10 mouse cellular contexts compared by ENCODE assay signal in the genomic region with DNA sequence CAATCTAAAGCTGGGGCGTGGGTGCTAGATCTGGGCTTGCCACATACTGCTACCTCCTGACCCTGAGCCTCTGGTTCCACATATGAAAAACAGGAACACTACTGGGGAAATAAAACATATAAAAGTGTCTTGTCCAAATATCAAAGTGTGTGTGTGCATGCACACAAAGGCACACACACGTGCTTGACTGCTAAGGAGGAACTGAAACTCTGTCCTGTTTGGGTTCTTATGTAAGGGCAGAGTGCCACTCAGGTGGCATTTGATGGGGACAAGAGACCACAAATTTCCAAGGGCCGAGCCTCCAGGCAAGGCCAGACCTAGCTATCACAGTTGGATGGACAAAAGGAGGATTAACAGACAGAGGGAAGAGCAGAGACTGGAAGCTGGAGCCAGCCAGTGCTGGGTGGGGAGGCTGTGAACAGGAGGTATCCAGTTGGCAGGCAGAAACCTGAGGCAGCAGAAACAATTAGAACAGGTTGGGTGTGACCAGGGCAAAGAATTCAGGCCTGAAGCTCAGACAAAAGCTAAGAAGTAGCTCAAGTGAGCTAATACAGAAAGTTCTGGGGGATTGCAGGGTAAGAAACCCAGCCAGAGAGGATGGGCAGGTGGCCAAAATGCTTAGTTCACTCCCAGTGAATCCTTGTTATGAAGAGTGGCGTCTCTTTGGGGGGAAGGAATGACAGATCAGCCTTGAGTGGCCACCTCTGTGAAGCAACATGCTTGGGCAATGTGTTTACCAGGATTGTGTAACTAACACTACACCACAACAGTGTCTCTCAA.
DNase-seq lines count a peak whose midpoint lies in the region; ATAC-seq and TF ChIP-seq lines count a peak whose summit lies in the region.
"Had no signal": no experiment of that assay in that cellular context is flagged by ENCODE, and none has a peak within 500 bp of the region (broad histone marks: within the 10 kb centered on the region; RNA-seq: fewer than 3 reads in every experiment).

No protein-coding gene starts in this region.

- 54% methylated on average over 4 of the region's 4 CpGs for WGBS in forebrain, embryonic 14.5 days
- WGBS in forebrain, postnatal 0 days = 50% methylated on average over 4 of the region's 4 CpGs
- 52% methylated on average over 4 of the region's 4 CpGs for WGBS in lung, embryonic 15.5 days
- whole genome bisulfite sequencing in lung, adult 2 months = 44% methylated on average over 4 of the region's 4 CpGs
- WGBS in stomach, embryonic 16.5 days = 61% methylated on average over 4 of the region's 4 CpGs
- WGBS in heart, embryonic 10.5 days = 64% methylated on average over 4 of the region's 4 CpGs

- intact Hi-C loops in gastrocnemius, postnatal 14 days (cut with DNase I; ENCODE audit: low total_unique reads) = no loop called here

- H3K9ac ChIP-seq in forebrain, embryonic 14.5 days (ENCODE audit: low read length) = no peak overlapping the region
- H3K9ac ChIP-seq in forebrain, postnatal 0 days = no peak overlapping the region
- no peak overlapping the region for H3K9ac ChIP-seq in lung, embryonic 15.5 days
- no peak overlapping the region for H3K9ac ChIP-seq in stomach, embryonic 16.5 days (ENCODE audit: low read length)
- H3K9ac ChIP-seq: liver, embryonic 15.5 days had no signal

- no peak overlapping the region for H3K27ac ChIP-seq in forebrain, embryonic 14.5 days (ENCODE audit: low read depth, low read length)
- no peak overlapping the region for H3K27ac ChIP-seq in forebrain, postnatal 0 days (ENCODE audit: low read depth, low read length)
- H3K27ac ChIP-seq in lung, embryonic 15.5 days = no peak overlapping the region
- H3K27ac ChIP-seq in stomach, embryonic 16.5 days (ENCODE audit: low read length) = peak overlapping the region; percentile 54
- no peak overlapping the region for H3K27ac ChIP-seq in heart, embryonic 10.5 days
- H3K27ac ChIP-seq: kidney, postnatal 0 days; liver, embryonic 15.5 days had no signal

- no peak overlapping the region for H3K4me3 ChIP-seq in forebrain, embryonic 14.5 days (ENCODE audit: low read depth, low read length)
- no peak overlapping the region for H3K4me3 ChIP-seq in forebrain, postnatal 0 days (ENCODE audit: low read depth, low read length)
- H3K4me3 ChIP-seq in lung, embryonic 15.5 days = no peak overlapping the region
- H3K4me3 ChIP-seq in lung, adult 2 months (replicated peaks; ENCODE audit: extremely low read depth, low read depth, low read length) = no peak overlapping the region
- no peak overlapping the region for H3K4me3 ChIP-seq in stomach, embryonic 16.5 days (replicated peaks; ENCODE audit: low read length)
- no peak overlapping the region for H3K4me3 ChIP-seq in heart, embryonic 10.5 days
- H3K4me3 ChIP-seq: liver, embryonic 15.5 days had no signal

- H3K4me1 ChIP-seq in forebrain, embryonic 14.5 days (ENCODE audit: control insufficient read depth, insufficient read depth, low read length) = peaks cover 4% of the 10 kb centered on the region
- peaks cover 3% of the 10 kb centered on the region; the same call in 1 of the 2 replicates for H3K4me1 ChIP-seq in forebrain, postnatal 0 days (ENCODE audit: insufficient read depth)
- H3K4me1 ChIP-seq in lung, embryonic 15.5 days = peaks cover 3% of the 10 kb centered on the region; the same call in 1 of the 2 replicates
- peaks cover 6% of the 10 kb centered on the region; the same call in 1 of the 2 replicates for H3K4me1 ChIP-seq in lung, adult 2 months (ENCODE audit: control insufficient read depth, insufficient read depth, low read length)
- peaks cover 9% of the 10 kb centered on the region; the same call in 1 of the 2 replicates for H3K4me1 ChIP-seq in stomach, embryonic 16.5 days (ENCODE audit: control insufficient read depth, insufficient read depth, low read length)
- no peaks in the 10 kb centered on the region for H3K4me1 ChIP-seq in heart, embryonic 10.5 days
- H3K4me1 ChIP-seq: liver, embryonic 15.5 days had no signal

- H3K27me3 ChIP-seq in forebrain, embryonic 14.5 days (replicated peaks; ENCODE audit: control insufficient read depth, insufficient read depth, low read length) = no peaks in the 10 kb centered on the region
- H3K27me3 ChIP-seq in forebrain, postnatal 0 days (ENCODE audit: insufficient read depth, low read length) = no peaks in the 10 kb centered on the region
- no peaks in the 10 kb centered on the region for H3K27me3 ChIP-seq in lung, embryonic 15.5 days
- no peaks in the 10 kb centered on the region for H3K27me3 ChIP-seq in stomach, embryonic 16.5 days (ENCODE audit: control insufficient read depth, insufficient read depth, low read length)
- H3K27me3 ChIP-seq in heart, embryonic 10.5 days (ENCODE audit: insufficient read depth, poor library complexity, severe bottlenecking) = 0 out of 2 replicates have a peak, but pooled peaks cover 3% of the 10 kb centered on the region
- H3K27me3 ChIP-seq: liver, embryonic 15.5 days had no signal

- no peak overlapping the region for H3K4me2 ChIP-seq in forebrain, embryonic 14.5 days (ENCODE audit: low read length)
- H3K4me2 ChIP-seq in forebrain, postnatal 0 days (ENCODE audit: low read depth) = no peak overlapping the region
- no peak overlapping the region for H3K4me2 ChIP-seq in lung, embryonic 15.5 days
- H3K4me2 ChIP-seq in stomach, embryonic 16.5 days (ENCODE audit: low read depth, low read length) = no peak overlapping the region
- H3K4me2 ChIP-seq: liver, embryonic 15.5 days had no signal

- no peak for TF ChIP-seq CTCF in forebrain, postnatal 0 days (IDR thresholded peaks at IDR 0.05; ENCODE audit: low read depth)
- no peak for TF ChIP-seq CTCF in lung, adult 2 months (IDR thresholded peaks at IDR 0.05; ENCODE audit: insufficient read depth, low read length)

- H3K36me3 ChIP-seq in forebrain, embryonic 14.5 days (ENCODE audit: control insufficient read depth, insufficient read depth, low read length) = no peaks in the 10 kb centered on the region
- no peaks in the 10 kb centered on the region for H3K36me3 ChIP-seq in forebrain, postnatal 0 days (ENCODE audit: insufficient read depth)
- no peaks in the 10 kb centered on the region for H3K36me3 ChIP-seq in lung, embryonic 15.5 days
- no peaks in the 10 kb centered on the region for H3K36me3 ChIP-seq in stomach, embryonic 16.5 days (ENCODE audit: control insufficient read depth, insufficient read depth, low read length)
- no peaks in the 10 kb centered on the region for H3K36me3 ChIP-seq in heart, embryonic 10.5 days
- H3K36me3 ChIP-seq: liver, embryonic 15.5 days had no signal

- TF ChIP-seq POLR2A in lung, adult 2 months (IDR thresholded peaks at IDR 0.05; ENCODE audit: borderline replicate concordance, extremely low read depth, low read depth, low read length) = no peak

- ATAC-seq in forebrain, embryonic 14.5 days = no peak; the same call in 1 of the 2 replicates
- no peak for ATAC-seq in forebrain, postnatal 0 days
- ATAC-seq in lung, embryonic 15.5 days (ENCODE audit: borderline replicate concordance, extremely low read depth, low FRiP score, low TSS enrichment) = peak; percentile 31; the same call in 1 of the 2 replicates
- ATAC-seq in stomach, embryonic 16.5 days (ENCODE audit: insufficient read depth, low FRiP score) = peak; percentile 22; the same call in 1 of the 2 replicates

- no peaks in the 10 kb centered on the region for H3K9me3 ChIP-seq in forebrain, embryonic 14.5 days (replicated peaks; ENCODE audit: control insufficient read depth, low read length)
- H3K9me3 ChIP-seq in forebrain, postnatal 0 days (ENCODE audit: low read length) = no peaks in the 10 kb centered on the region
- no peaks in the 10 kb centered on the region for H3K9me3 ChIP-seq in lung, embryonic 15.5 days
- H3K9me3 ChIP-seq in stomach, embryonic 16.5 days (replicated peaks; ENCODE audit: control insufficient read depth, low read length) = no peaks in the 10 kb centered on the region
- no peaks in the 10 kb centered on the region for H3K9me3 ChIP-seq in heart, embryonic 10.5 days
- H3K9me3 ChIP-seq: liver, embryonic 15.5 days had no signal

- peak; percentile 38 for DNase-seq in forebrain, embryonic 14.5 days (ENCODE audit: low spot score)
- no peak for DNase-seq in forebrain, postnatal 0 days
- DNase-seq in lung, adult 2 months = no peak
- DNase-seq in cerebellum, postnatal 14 days = peak; percentile 69 to 70
- DNase-seq in heart, embryonic 10.5 days (ENCODE audit: low spot score) = no peak
- no peak for DNase-seq in gastrocnemius, postnatal 14 days

Comparison
In these comparisons a context has a peak if more than half of its experiments do, and no peak if none do; other contexts are left out.
1. DNase-seq: peak in forebrain, embryonic 14.5 days (single experiment) and cerebellum, postnatal 14 days (2 of 2); none in forebrain, postnatal 0 days (single experiment), lung, adult 2 months (single experiment), heart, embryonic 10.5 days (single experiment) and gastrocnemius, postnatal 14 days (single experiment).
2. ATAC-seq: peak in lung, embryonic 15.5 days (single experiment) and stomach, embryonic 16.5 days (single experiment); none in forebrain, embryonic 14.5 days (single experiment) and forebrain, postnatal 0 days (single experiment).